Mouse (Mus musculus) myocyte (in vitro differentiated cells): ENCODE measurements around the gene Lrguk. TPM values are rescaled to one million over a fixed set of nuclear protein-coding genes. Genes with fewer than 3 reads are reported as not detected.
A peak's percentile ranks its signal among the peaks of the same experiment; 100 is the strongest.

ENCODE experiments used
- H3K27me3 ChIP-seq: one replicate; pipeline ENCODE4 v1.6.1; 2011; ENCODE audit not compliant: control insufficient read depth, insufficient read depth, insufficient read length
- H3K36me3 ChIP-seq: one replicate; pipeline ENCODE4 v1.6.1; 2011; ENCODE audit not compliant: control insufficient read depth, insufficient read depth
- H3K4me2 ChIP-seq: one replicate; pipeline ENCODE4 v1.6.1; 2011; ENCODE audit warnings: low read depth, control low read depth
- H3K4me3 ChIP-seq: one replicate; pipeline ENCODE4 v1.5.1; 2011; ENCODE audit warnings: mild to moderate bottlenecking, control low read depth, moderate library complexity
- H3K79me2 ChIP-seq: one replicate; pipeline ENCODE4 v1.6.1; 2011; ENCODE audit not compliant: control insufficient read depth, insufficient read depth
- H3ac ChIP-seq: one replicate; pipeline ENCODE4 v1.6.1; 2011; ENCODE audit not compliant: control insufficient read depth, insufficient read length
- CEBPB ChIP-seq: IDR thresholded peaks from 2 replicates; pipeline ENCODE4 v1.6.1; 2011; ENCODE audit warnings: mild to moderate bottlenecking, moderate library complexity; ENCODE audit not compliant: poor library complexity, insufficient read depth, severe bottlenecking
- E2F4 ChIP-seq: IDR thresholded peaks from one replicate; pipeline ENCODE4 v1.6.1; 2011; ENCODE audit warnings: mild to moderate bottlenecking, control low read depth, moderate library complexity; ENCODE audit not compliant: insufficient read depth
- MAX ChIP-seq: IDR thresholded peaks from one replicate; pipeline ENCODE4 v1.6.1; 2011; ENCODE audit warnings: low read depth, mild to moderate bottlenecking, control low read depth
- MYOD1 ChIP-seq, 3 experiments: IDR thresholded peaks; one replicate each; pipeline ENCODE4 v1.6.1; 2011; ENCODE audit warnings: control low read depth in 2 of 3, low read depth in 2 of 3, mild to moderate bottlenecking in 2 of 3, moderate library complexity in 1 of 3; ENCODE audit not compliant: insufficient read length in 2 of 3, control insufficient read depth in 1 of 3
- MYOG ChIP-seq, 3 experiments: IDR thresholded peaks; one replicate each; pipeline ENCODE4 v1.6.1; 2011; ENCODE audit warnings: control low read depth in 2 of 3, low read depth in 2 of 3, mild to moderate bottlenecking in 2 of 3; ENCODE audit not compliant: insufficient read length in 2 of 3, control insufficient read depth in 1 of 3, insufficient read depth in 1 of 3
- POLR2A ChIP-seq: IDR thresholded peaks from one replicate; pipeline ENCODE4 v1.6.1; 2011; ENCODE audit warnings: low read depth, mild to moderate bottlenecking, control low read depth, moderate library complexity; ENCODE audit not compliant: insufficient read length
- POLR2AphosphoS2 ChIP-seq: IDR thresholded peaks from one replicate; pipeline ENCODE4 v1.6.1; 2011; ENCODE audit warnings: low read depth, control low read depth; ENCODE audit not compliant: insufficient read length
- REST ChIP-seq: IDR thresholded peaks from one replicate; pipeline ENCODE4 v1.6.1; 2011; ENCODE audit warnings: mild to moderate bottlenecking, control low read depth, moderate library complexity; ENCODE audit not compliant: insufficient read depth, insufficient read length
- SRF ChIP-seq: IDR thresholded peaks from one replicate; pipeline ENCODE4 v1.6.1; 2011; ENCODE audit warnings: low read depth; ENCODE audit not compliant: control insufficient read depth, insufficient read length
- TCF12 ChIP-seq: IDR thresholded peaks from one replicate; pipeline ENCODE4 v1.6.1; 2011; ENCODE audit warnings: mild to moderate bottlenecking, control low read depth; ENCODE audit not compliant: poor library complexity, insufficient read depth, severe bottlenecking
- TCF3 ChIP-seq: IDR thresholded peaks from one replicate; pipeline ENCODE4 v1.6.1; 2011; ENCODE audit warnings: low read depth, control low read depth; ENCODE audit not compliant: insufficient read length
- USF1 ChIP-seq: IDR thresholded peaks from one replicate; pipeline ENCODE4 v1.6.1; 2011; ENCODE audit warnings: low read depth, mild to moderate bottlenecking, control low read depth, moderate library complexity
- polyA plus RNA-seq: library from polyadenylated mRNA; unstranded; fragments of >200 nt; fragmentation: generic; extraction: Trizol; gene quantifications from one replicate; pipeline ENCODE4 v1.2.1, GENCODE M21; 2012; ENCODE audit warnings: missing spikeins

Gene Lrguk
- polyA plus RNA-seq, 1 experiment, result 0.11 TPM

DNA sequence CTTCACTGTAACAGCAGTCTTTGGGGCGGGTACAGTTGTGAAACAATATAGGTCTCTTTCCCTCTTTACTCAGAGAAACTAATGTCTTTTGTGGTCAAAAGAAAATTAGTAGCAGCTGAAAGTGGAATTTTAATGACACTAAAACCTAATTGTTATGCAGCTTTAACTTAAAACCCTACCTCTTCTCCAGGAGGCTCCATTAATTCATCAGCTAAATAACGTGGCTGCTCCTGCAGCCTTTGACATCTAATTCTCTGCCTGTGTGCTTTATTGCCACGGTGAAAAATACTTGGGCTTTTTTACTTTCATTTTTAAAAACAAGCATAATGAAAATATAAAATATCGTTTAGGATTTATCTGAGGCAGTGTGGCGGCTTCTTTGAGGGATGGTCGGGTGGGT is 15.8 kb upstream of the Lrguk start:
- no peaks in the 10 kb centered on the region for H3K79me2 ChIP-seq
- peaks cover 5% of the 10 kb centered on the region for H3K27me3 ChIP-seq
- no peak overlapping the region for H3K4me3 ChIP-seq
- peak overlapping the region; percentile 28 for H3K4me2 ChIP-seq
- no peaks in the 10 kb centered on the region for H3K36me3 ChIP-seq
- no peak overlapping the region for H3ac ChIP-seq
- TF ChIP-seq TCF3, result no peak
- TF ChIP-seq MAX, result no peak
- no peak for TF ChIP-seq POLR2AphosphoS2
- no peak for TF ChIP-seq USF1
- no peak for TF ChIP-seq MYOG (IDR thresholded peaks at IDR 0.05; ENCODE audit: control insufficient read depth in 1 of 3, insufficient read depth in 1 of 3, insufficient read length in 2 of 3, low read depth in 2 of 3)
- no peak for TF ChIP-seq POLR2A
- TF ChIP-seq CEBPB, result no peak

DNA sequence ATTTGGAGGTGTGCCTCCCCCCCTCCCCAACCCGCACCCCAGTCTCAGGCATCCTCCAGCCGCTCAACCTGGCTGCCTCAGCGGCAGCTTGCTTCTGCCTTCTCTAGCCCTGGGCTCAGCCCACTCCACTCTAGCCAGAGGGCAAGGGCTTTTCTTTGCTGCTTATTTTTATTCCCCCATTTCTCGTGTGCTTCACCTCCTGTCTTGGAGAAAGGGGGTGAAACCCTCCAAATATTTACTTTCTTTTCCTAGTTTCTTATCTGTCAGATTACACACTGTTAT is 439 bp downstream of the Lrguk start:
- TF ChIP-seq TCF12, result no peak
- TF ChIP-seq MYOG (IDR thresholded peaks at IDR 0.05; ENCODE audit: control insufficient read depth in 1 of 3, insufficient read depth in 1 of 3, insufficient read length in 2 of 3, low read depth in 2 of 3), result no peak
- no peak for TF ChIP-seq POLR2AphosphoS2
- Histone ChIP-seq H3K79me2 (no peaks in the 10 kb centered on the region), H3ac (no peak overlapping the region), H3K27me3 (no peaks in the 10 kb centered on the region), H3K4me3 (peak overlapping the region; percentile 34), H3K4me2 (peak overlapping the region; percentile 76), H3K36me3 (no peaks in the 10 kb centered on the region)

DNA sequence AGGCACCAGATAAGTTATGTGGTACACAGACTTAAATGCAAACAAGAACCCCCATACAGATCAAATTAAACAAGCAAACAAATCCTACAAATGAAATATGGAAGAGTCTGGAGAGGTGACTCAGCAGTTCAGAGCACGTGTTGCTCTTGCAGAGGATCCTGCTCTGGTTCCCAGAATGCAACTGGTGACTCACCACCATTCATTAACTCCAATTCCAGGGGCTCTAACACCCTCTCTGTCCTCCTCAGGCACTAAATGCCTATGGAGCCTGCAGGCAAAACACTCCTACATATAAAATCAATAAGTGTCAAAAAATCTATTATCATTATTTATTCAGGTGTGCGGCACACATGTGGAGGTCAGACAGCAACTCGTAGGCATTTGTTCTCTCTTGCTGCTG is 4.8 kb downstream of the Lrguk start:
- H3K4me3 ChIP-seq, result no peak overlapping the region
- TF ChIP-seq TCF12 (no peak), USF1 (peak; percentile 8)
- no peaks in the 10 kb centered on the region for H3K79me2 ChIP-seq
- no peak overlapping the region for H3ac ChIP-seq
- H3K27me3 ChIP-seq, result no peaks in the 10 kb centered on the region
- no peaks in the 10 kb centered on the region for H3K36me3 ChIP-seq
- no peak overlapping the region for H3K4me2 ChIP-seq

DNA sequence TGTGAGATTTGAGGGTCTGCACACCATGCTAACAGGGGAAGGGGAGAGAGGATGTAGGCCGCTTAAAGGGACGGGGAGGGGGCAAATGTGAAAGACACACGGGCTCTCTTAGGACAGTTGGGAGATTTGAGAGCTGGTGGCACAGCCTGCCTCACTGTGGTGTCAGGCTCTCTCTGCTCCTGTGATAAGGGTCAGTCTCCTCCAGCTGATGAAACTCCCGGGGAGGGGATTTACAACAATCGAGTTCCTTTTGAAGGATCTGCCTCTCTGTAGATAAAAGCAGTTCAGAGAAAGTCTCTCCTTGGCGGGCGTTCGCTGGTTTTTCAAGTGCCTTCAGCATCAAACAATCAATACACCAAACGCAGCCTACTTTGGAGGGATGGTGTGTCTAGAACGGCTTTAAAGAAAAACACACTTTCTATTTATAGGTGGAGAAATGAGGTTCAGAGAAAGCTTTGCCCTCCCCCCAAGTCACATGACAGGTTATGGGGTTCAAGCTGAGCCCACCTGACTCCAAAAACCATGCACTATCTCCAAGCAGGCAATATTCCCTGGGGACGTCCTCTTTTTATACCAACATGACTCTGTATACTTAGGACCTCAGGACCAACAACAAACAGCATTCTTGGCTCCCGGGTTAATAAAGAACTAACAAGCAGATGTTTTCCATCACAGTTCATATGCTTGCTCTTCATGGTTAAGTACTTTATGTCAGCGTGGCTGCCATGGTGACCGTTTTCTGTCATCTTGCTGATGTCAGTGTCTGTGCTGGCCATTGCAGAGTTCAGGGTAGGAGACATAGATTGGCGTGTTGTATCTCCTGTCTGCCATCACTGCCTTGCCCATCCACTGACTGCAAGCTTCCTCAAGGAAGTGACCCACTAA is 5.6 kb downstream of the Lrguk start:
- H3K4me2 ChIP-seq, result no peak overlapping the region
- H3K4me3 ChIP-seq, result no peak overlapping the region
- H3K36me3 ChIP-seq, result no peaks in the 10 kb centered on the region
- H3K79me2 ChIP-seq, result no peaks in the 10 kb centered on the region
- H3ac ChIP-seq, result no peak overlapping the region
- no peaks in the 10 kb centered on the region for H3K27me3 ChIP-seq
- TF ChIP-seq MYOD1 (IDR thresholded peaks at IDR 0.05; ENCODE audit: control insufficient read depth in 1 of 3, insufficient read length in 2 of 3, low read depth in 2 of 3) (no peak), REST (no peak), SRF (no peak), E2F4 (no peak), POLR2AphosphoS2 (no peak), MAX (no peak), TCF12 (no peak), USF1 (no peak), MYOG (IDR thresholded peaks at IDR 0.05; ENCODE audit: control insufficient read depth in 1 of 3, insufficient read depth in 1 of 3, insufficient read length in 2 of 3, low read depth in 2 of 3) (no peak), CEBPB (no peak), TCF3 (no peak), POLR2A (no peak)

DNA sequence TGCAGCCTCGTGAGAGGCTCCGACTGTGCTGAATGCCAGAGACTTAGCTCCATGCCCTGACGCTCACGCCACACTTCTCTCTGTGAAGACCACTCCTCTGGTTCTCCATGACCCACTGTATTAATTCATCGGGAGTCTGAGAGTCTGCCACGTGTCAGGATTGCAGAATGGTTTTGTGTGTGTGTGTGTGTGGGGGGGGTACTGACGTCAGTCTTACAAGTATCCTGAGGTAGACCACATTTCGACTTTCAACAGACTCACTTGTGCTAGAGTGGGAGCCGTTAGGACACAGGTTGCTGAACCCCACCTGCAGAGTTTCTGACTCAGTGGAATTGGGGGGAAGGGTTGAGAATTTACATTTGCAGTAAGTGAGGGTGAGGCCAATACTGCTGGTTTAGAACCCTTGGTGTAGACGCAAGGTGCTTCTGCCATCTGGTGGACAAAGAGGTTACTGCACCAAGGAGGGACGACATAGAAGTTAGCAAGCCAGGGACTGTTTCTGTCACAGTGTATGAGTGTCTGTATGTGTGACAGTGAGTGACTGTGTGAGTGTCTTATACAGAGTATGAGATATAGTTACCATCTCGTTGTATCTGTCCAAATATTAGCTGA is 11.5 kb downstream of the Lrguk start:
- TF ChIP-seq CEBPB (no peak), MYOG (IDR thresholded peaks at IDR 0.05; ENCODE audit: control insufficient read depth in 1 of 3, insufficient read depth in 1 of 3, insufficient read length in 2 of 3, low read depth in 2 of 3) (no peak), REST (no peak), MYOD1 (IDR thresholded peaks at IDR 0.05; ENCODE audit: control insufficient read depth in 1 of 3, insufficient read length in 2 of 3, low read depth in 2 of 3) (no peak), E2F4 (no peak), POLR2AphosphoS2 (no peak), POLR2A (no peak), TCF3 (no peak), SRF (no peak), USF1 (no peak), TCF12 (no peak), MAX (no peak)
- no peaks in the 10 kb centered on the region for H3K27me3 ChIP-seq
- H3K4me2 ChIP-seq, result no peak overlapping the region

More for the DNA sequence above, 11.5 kb downstream of the Lrguk start:
- H3K79me2 ChIP-seq, result no peaks in the 10 kb centered on the region
- no peak overlapping the region for H3K4me3 ChIP-seq
- no peak overlapping the region for H3ac ChIP-seq
- no peaks in the 10 kb centered on the region for H3K36me3 ChIP-seq
